Mouse (Mus musculus) urinary bladder, postnatal 14 days (tissue): Measurements from ENCODE around the gene Junb.

Experiments used
- DNase-seq: peaks from one replicate; pipeline ENCODE4 v3.0.0; 2021; ENCODE audit warnings: low spot score

The Junb gene

DNA sequence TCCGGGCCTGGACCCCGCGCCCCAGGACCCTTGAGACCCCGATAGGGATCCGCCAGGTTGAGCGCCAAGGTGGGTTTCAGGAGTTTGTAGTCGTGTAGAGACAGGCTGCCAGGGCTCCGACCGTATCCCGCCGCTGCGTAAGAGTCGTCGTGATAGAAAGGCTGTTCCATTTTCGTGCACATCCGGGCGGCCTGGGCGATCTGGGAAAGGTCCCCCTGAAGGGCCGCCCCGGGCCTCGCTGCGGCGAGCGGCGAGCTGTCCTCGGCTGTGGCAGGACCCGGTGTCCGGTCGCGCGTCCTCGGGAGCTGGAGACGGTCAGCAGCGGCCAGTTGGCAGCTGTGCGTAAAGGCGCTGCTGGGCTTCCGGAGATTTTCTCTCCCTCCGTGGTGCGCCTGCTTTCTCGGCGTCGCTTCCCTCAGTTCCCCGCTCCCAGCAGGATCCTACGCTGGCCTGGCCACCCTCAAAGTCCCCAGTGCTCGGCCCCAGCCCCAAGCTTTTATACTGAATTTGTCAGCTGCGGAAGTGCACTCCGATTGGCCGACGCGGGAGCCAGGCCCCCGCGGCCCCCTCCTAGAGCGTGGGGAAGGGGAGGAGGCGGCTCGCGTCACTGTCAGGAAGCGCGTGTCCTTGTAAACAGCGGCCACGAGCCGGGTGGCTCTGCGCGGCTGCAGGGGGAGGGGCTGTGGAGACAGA is at the start of gene Junb:
Gene Junb (minus strand): TSS at position 471 of the 693 bp plus-strand sequence.
- DNase-seq: peak; percentile 95

- no peak for DNase-seq
Measured at GRCm38 (mm10) chr8:85027922-85028321, 49.4 kb upstream of the Junb start.

DNA sequence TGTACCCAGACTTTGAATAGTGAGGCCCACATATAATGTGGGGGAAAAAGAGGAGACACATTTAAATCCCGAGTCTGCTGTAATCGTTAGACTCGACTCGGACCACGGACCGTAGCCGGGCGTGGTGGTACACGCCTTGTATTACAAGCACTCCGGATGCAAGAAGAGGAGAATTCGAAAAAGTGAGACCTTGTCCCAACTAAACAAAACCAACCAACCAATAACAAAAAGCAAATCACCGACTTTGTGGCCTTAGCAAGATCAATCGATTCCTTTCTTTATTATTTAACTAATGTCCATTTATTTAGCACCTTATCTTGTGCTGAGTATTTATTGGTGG is 49.0 kb upstream of the Junb start:
- no peak for DNase-seq

GRCm38 (mm10) chr8:85026670-85027515 is 48.4 kb upstream of the Junb start, which contains the start of gene Trir:
Gene Trir, plus strand, starts transcription at chr8:85026823.
- peak; percentile 97 for DNase-seq

DNA sequence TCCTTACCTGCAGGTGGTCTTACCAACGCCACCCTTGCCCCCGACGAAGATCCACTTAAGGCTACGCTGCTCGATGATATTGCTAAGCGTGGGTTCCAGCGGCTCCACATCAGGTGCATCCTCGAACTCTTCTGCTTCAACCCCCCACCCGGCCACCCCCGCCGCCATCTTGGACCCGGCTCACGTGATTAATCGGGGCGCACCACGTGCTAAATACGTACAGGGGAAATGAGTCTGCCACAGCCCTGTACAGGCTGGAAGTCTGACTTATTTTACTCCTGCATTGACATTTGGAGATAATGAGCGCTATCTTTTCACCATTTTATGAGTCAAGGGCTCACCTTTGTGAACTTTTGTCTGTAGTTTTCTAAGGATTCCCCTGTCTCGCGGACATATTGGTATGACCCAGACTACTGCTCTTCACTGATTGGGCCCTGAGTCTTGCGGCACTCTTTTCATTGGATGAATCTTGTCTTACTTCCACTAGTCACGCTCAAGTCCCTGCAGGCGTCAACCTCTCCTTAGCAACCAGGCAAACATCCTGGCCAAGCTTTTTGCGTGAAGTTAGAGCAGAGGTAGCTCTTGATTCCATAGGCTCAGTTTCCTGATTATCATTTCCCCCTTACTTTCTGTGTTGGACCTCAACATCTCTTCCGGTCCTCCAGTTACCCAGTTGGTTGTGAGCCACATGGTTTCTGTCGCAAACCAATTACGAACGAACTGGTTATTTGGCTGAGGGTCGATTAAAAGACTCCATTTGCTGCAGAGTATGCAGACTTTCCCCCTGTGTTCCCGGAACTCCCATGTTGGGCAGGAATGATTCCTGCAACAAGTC is 46.8 kb upstream of the Junb start, which contains the start of gene Asna1:
Gene Asna1 (minus strand): TSS at position 184 of the 835 bp plus-strand sequence.
- peak; percentile 79 for DNase-seq

DNA sequence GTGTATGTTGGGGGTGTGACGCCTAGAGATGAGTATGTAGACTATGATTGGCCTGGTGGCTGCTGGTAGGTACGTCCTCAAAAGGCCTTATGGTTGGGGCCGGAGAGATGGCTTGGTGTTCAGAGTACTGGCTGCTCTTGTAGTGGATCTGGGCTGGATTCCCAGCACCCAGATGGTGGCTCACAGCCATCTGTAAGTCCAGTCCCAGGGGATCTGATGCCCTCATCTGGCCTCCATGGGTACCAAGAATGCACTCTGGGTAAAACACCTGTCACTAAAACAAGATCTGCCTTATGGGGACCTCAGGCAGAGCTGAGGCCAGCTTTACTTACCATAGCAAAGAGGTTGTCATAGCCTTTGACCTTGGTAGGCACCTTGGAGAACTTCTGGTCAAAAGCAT is 45.3 kb upstream of the Junb start:
- DNase-seq: no peak

- DNase-seq: no peak
Measured at GRCm38 (mm10) chr8:85021514-85022055, 43.1 kb upstream of the Junb start.

DNA sequence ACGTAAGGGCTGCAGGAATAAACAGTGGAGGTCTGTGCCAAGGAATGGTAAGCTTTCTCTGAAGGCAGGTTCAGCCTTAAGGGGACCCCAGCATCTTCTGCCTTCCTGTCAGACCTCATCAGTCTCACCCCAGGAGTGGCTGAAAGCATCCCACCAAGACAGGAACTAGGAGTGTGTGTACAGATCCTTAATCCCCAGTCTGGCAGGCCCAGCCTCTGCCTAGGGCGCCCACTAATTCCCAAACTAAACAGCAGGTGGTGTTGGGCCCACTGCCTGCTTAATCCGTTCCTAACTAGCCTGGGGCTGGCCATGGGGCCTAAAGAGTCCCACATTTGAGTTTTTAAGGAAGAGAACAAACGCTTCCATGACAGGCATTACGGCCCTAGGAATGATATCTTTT is 38.7 kb upstream of the Junb start:
- no peak for DNase-seq

DNA sequence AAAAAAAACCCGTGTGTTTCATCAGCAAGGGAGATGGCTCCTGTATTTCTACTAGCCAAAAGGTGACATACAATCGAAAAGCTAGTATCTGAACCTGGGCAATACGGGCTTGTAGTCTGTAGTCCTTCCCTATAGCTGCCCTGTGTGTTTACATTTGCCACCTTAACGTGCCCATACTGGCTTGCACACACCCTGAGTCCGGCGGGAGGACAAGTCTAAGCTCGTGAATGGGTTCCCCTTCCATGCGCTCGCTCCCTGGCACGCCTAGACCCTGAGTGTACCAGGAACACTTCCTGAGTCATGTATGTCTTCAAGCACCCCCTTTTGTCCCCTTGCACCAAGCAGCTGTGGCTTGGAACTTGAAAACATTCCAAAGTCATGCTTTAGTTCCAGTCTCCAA is 38.2 kb upstream of the Junb start:
- DNase-seq: peak; percentile 77

DNA sequence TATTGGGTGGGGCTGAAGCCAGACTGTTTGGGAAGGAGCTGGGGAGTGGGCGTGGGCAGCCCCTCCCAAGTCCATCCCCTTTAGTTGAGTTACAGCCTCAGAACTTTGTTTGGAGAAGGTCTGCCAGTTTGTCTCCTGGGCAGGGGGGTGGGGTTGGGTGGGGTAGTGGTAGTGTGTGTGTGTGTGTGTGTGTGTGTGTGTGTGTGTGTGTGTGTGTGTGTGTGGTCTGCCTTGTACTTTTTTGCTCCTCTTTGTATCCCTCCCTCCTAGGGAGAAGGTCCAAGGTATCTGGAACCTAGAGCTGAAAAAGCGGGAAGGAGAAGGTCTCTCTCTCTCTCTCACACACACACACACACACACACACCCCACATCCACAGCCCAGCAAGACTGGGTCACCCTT is 35.9 kb upstream of the Junb start, which contains the start of gene Best2:
Gene Best2 (minus strand): TSS at position 101 of the 400 bp plus-strand sequence.
- DNase-seq: no peak

- peak; percentile 79 for DNase-seq
Measured at GRCm38 (mm10) chr8:85013230-85013840, 34.8 kb upstream of the Junb start.

DNA sequence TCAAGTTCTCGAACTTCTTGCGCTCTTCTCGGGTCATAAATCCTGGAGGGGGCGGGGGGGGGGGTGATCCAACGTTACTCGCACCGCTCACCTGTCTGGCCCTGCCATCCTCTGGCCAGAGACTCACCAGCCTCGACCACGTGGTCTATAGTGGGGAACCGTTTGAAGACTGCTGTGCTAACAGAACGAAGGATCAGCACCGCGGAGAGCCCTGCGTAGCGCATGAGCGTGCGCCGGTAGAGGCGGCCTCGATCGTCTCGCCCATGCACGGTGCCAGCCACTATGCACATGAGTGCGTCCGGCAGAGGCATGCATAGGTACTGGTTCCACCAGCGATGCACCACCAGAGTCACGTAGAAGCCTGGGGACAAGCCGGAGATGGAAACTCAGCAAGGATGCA is 32.7 kb upstream of the Junb start:
- DNase-seq: no peak

GRCm38 (mm10) chr8:85007686-85008085 is 29.2 kb upstream of the Junb start:
- DNase-seq: no peak

DNA sequence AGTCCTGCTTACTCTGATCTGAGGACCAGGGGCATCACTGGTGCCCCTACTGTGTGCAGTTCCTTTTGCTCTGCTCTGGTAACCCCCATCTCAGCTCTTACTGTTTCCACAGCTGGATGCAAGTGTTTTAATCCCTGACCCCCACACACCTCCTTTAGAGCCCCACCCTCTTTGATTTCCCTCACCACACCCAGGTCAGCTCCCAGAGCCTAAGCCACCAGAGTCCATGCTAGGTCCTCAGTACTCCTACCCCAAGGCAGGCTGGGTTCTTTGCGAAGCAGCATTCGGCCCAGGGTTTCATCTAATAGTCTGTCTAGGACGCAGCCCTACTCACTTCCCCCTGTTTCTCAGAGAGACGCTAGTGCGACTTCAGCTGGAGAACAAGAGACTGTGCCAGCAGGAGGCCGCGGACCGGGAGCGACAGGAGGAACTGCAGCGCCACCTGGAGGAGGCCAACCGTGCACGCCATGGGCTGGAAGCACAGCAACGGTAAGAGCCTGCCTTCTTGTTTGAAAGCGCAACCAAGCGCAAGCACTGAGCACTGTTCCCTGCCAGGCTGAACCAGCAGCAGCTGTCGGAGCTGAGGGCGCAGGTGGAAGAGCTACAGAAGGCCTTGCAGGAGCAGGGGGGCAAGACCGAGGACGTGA is 19.3 kb upstream of the Junb start:
- peak; percentile 93 for DNase-seq

DNA sequence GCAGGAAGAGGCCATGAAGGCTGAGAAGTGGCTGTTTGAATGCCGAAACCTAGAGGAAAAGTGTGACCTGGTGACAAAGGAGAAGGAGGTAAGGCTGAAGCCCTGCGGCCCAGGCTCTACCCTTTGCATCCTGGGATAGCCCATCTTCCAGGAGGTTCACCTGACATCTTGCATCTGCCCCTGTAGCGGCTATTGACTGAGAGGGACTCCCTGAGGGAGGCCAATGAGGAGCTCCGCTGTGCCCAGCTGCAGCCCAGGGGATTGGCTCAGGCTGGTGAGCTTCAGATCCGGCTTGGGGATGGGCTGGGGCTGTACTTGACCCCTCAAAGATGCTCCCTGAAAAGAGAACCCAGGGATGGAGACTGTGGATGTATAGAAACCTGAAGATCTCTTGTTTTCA is 18.5 kb upstream of the Junb start:
- DNase-seq: no peak

- DNase-seq: no peak
Measured at GRCm38 (mm10) chr8:84995680-84996079, 17.2 kb upstream of the Junb start.

- DNase-seq: no peak
Measured at GRCm38 (mm10) chr8:84994375-84994774, 15.9 kb upstream of the Junb start.

DNA sequence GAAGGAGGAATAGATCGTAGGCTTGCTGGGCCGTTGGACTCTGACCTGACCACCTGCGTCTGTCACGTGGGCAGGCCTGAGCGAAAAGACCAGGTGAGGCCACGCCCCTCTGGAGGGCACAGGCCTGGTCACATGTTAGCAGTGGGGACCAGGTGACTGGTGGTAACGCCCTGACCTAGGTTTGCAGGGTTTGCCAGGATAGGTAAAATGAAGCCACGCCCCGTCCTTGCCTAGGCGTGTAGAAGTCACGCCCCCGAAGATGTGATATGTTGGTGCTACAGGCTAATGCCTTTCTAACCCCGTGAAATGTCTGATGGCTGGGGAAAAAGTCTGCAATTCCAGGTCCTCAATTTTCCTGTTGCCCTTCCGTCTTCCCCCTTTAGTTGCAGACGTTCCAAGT is 12.3 kb upstream of the Junb start:
- DNase-seq: peak; percentile 87

- DNase-seq: peak; percentile 98
Measured at GRCm38 (mm10) chr8:84990349-84990748, 11.8 kb upstream of the Junb start, which contains the start of gene Hook2. Gene Hook2, plus strand, starts transcription at chr8:84990603.

DNA sequence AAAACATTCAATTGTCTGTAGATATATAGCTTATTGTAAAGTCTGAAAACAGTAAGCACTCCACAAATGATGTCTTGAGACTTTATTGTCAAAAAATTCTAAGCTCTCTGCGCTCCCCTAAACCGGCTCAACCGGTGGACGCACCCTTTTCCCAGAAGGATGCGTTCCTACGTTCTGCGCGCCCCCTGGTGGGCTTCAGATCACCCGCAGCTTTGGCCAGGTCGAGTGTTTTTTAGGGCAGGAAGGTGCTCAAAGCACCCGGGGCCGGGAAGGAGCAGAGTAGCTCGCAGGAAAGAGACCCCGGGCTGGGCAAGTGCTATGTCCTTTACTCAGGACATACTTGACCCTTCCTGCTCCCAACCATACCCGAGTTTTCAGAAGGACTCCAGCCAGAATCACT is 11.3 kb upstream of the Junb start:
- peak; percentile 98 for DNase-seq

GRCm38 (mm10) chr8:84989311-84989731 is 10.8 kb upstream of the Junb start:
- DNase-seq: peak; percentile 75
